Mouse (Mus musculus): Measurements from ENCODE around the gene Dnah7a. TPM values are rescaled to one million over a fixed set of nuclear protein-coding genes. Genes with fewer than 3 reads are reported as not detected.
"Not testable (repeated sequence)": the region's sequence is repeated elsewhere in the genome, so short reads cannot be mapped to it uniquely, and the experiment has no call there.

Dnah7a gene
- polyA plus RNA-seq, 1 experiment: not detected

GRCm38 (mm10) chr1:53704164-53704563, 2.4 kb downstream of the Dnah7a start:
- Histone ChIP-seq H3K27ac (ENCODE audit: insufficient read depth, low read depth, low read length) (no peak overlapping the region), H3K4me1 (ENCODE audit: control insufficient read depth, insufficient read depth, low read length) (peaks cover 6% of the 10 kb centered on the region), H3K4me3 (ENCODE audit: insufficient read depth, low read depth, low read length) (no peak overlapping the region)
- 97% methylated on average over 5 of the region's 5 CpGs for WGBS
- TF ChIP-seq CTCF (IDR thresholded peaks at IDR 0.05; ENCODE audit: insufficient read depth, low read depth, low read length) (no peak), POLR2A (IDR thresholded peaks at IDR 0.05; ENCODE audit: insufficient read depth, low read depth, low read length) (no peak)

- not testable (repeated sequence) for H3K4me1 ChIP-seq (ENCODE audit: control insufficient read depth, insufficient read depth, low read length); H3K4me3 ChIP-seq (ENCODE audit: insufficient read depth, low read depth, low read length); H3K27ac ChIP-seq (ENCODE audit: insufficient read depth, low read depth, low read length)
Measured at GRCm38 (mm10) chr1:53664268-53664667, 42.3 kb downstream of the Dnah7a start.

GRCm38 (mm10) chr1:53639865-53640794, 66.5 kb downstream of the Dnah7a start:
- 74% methylated on average over 8 of the region's 8 CpGs for WGBS
- no peak overlapping the region for H3K4me3 ChIP-seq (ENCODE audit: insufficient read depth, low read depth, low read length)
- TF ChIP-seq POLR2A (IDR thresholded peaks at IDR 0.05; ENCODE audit: insufficient read depth, low read depth, low read length) (no peak), CTCF (IDR thresholded peaks at IDR 0.05; ENCODE audit: insufficient read depth, low read depth, low read length) (no peak)
- H3K4me1 ChIP-seq (ENCODE audit: control insufficient read depth, insufficient read depth, low read length): no peaks in the 10 kb centered on the region
- no peak overlapping the region for H3K27ac ChIP-seq (ENCODE audit: insufficient read depth, low read depth, low read length)

DNA sequence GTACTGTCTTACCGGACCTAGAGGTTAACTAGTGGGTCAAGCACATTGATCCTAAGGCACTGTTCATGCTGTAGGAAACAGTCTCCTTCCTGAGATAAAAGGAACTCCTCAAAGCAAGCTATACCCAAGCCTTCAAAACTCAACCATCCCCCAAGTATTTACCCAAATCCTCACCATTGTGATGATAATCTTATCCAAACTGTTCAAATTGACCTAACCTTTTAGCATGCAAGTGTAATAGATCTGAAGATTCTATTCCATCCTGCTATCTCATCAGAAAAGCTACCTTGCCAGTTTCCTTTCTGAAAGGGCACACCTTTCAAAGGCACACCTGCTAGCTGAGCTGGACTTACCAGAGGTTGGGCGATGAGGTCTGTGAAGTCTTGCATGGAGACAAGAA, 70.9 kb downstream of the Dnah7a start:
- not testable (repeated sequence) for H3K4me1 ChIP-seq (ENCODE audit: control insufficient read depth, insufficient read depth, low read length); H3K27ac ChIP-seq (ENCODE audit: insufficient read depth, low read depth, low read length); H3K4me3 ChIP-seq (ENCODE audit: insufficient read depth, low read depth, low read length)
- 78% methylated on average over 2 of the region's 2 CpGs for WGBS

GRCm38 (mm10) chr1:53632040-53632439, 74.5 kb downstream of the Dnah7a start:
- H3K4me1 ChIP-seq (ENCODE audit: control insufficient read depth, insufficient read depth, low read length); H3K27ac ChIP-seq (ENCODE audit: insufficient read depth, low read depth, low read length); H3K4me3 ChIP-seq (ENCODE audit: insufficient read depth, low read depth, low read length): not testable (repeated sequence)

- TF ChIP-seq POLR2A (IDR thresholded peaks at IDR 0.05; ENCODE audit: insufficient read depth, low read depth, low read length) (no peak), CTCF (IDR thresholded peaks at IDR 0.05; ENCODE audit: insufficient read depth, low read depth, low read length) (no peak)
- no peak overlapping the region for H3K27ac ChIP-seq (ENCODE audit: insufficient read depth, low read depth, low read length)
- H3K4me1 ChIP-seq (ENCODE audit: control insufficient read depth, insufficient read depth, low read length): no peaks in the 10 kb centered on the region
- H3K4me3 ChIP-seq (ENCODE audit: insufficient read depth, low read depth, low read length): no peak overlapping the region
- WGBS: 49% methylated on average over 6 of the region's 6 CpGs
Measured at GRCm38 (mm10) chr1:53630011-53630410, 76.6 kb downstream of the Dnah7a start.

DNA sequence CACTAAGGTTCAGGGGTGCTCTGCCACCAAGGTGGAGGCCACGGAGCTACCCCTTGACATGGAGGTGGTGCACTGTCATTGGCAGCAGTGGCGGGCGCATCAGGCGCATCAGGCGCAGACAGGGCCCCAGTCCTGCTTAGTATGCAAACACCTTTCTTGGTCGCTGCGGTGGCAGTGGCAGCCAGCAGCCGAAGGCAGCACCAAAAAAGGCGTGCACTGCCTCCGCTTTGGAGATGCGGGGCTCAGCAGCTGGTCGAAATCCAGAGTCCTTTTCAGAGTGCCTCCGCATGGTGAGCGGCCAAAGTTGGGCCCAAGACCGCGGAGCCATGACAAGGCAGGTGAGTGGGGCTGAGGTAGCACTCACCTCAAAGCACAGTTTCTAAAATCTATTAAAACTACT, 93.1 kb downstream of the Dnah7a start:
- Histone ChIP-seq H3K27ac (ENCODE audit: insufficient read depth, low read depth, low read length) (no peak overlapping the region), H3K4me3 (ENCODE audit: insufficient read depth, low read depth, low read length) (no peak overlapping the region), H3K4me1 (ENCODE audit: control insufficient read depth, insufficient read depth, low read length) (no peaks in the 10 kb centered on the region)
- 94% methylated on average over 16 of the region's 16 CpGs for WGBS
- TF ChIP-seq POLR2A (IDR thresholded peaks at IDR 0.05; ENCODE audit: insufficient read depth, low read depth, low read length) (no peak), CTCF (IDR thresholded peaks at IDR 0.05; ENCODE audit: insufficient read depth, low read depth, low read length) (no peak)

- H3K4me1 ChIP-seq (ENCODE audit: control insufficient read depth, insufficient read depth, low read length); H3K4me3 ChIP-seq (ENCODE audit: insufficient read depth, low read depth, low read length); H3K27ac ChIP-seq (ENCODE audit: insufficient read depth, low read depth, low read length): not testable (repeated sequence)
- 28% methylated on average over 1 of the region's 1 CpGs for WGBS
Measured at GRCm38 (mm10) chr1:53581326-53581725, 125.3 kb downstream of the Dnah7a start.

DNA sequence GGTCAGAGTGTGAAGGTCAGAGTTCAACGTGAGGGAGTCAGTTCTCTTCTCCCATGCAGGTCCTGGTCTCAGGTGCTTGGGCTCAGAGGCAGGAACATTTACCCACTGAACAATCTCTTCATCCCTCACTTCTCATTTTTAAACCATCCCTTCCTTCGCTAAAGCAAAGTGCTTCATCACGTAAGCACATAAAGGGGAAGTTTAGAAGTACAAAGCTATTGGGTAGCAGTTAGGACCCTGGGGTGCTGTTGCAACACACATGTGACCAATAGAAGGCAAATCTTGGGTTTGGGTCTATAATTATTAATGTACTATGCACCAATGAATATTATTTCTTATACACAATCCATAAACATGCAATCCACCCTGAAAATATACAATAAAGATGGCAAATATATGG, 148.7 kb downstream of the Dnah7a start:
- H3K4me3 ChIP-seq (ENCODE audit: insufficient read depth, low read depth, low read length); H3K27ac ChIP-seq (ENCODE audit: insufficient read depth, low read depth, low read length); H3K4me1 ChIP-seq (ENCODE audit: control insufficient read depth, insufficient read depth, low read length): not testable (repeated sequence)
- 95% methylated on average over 3 of the region's 3 CpGs for WGBS

GRCm38 (mm10) chr1:53547018-53547417, 159.6 kb downstream of the Dnah7a start:
- WGBS: 91% methylated on average over 10 of the region's 10 CpGs
- H3K27ac ChIP-seq (ENCODE audit: insufficient read depth, low read depth, low read length); H3K4me3 ChIP-seq (ENCODE audit: insufficient read depth, low read depth, low read length); H3K4me1 ChIP-seq (ENCODE audit: control insufficient read depth, insufficient read depth, low read length): not testable (repeated sequence)

GRCm38 (mm10) chr1:53538356-53538755, 168.2 kb downstream of the Dnah7a start:
- H3K4me3 ChIP-seq (ENCODE audit: insufficient read depth, low read depth, low read length); H3K27ac ChIP-seq (ENCODE audit: insufficient read depth, low read depth, low read length); H3K4me1 ChIP-seq (ENCODE audit: control insufficient read depth, insufficient read depth, low read length): not testable (repeated sequence)
- WGBS: 67% methylated on average over 2 of the region's 2 CpGs

- H3K27ac ChIP-seq (ENCODE audit: insufficient read depth, low read depth, low read length); H3K4me3 ChIP-seq (ENCODE audit: insufficient read depth, low read depth, low read length); H3K4me1 ChIP-seq (ENCODE audit: control insufficient read depth, insufficient read depth, low read length): not testable (repeated sequence)
- WGBS: 78% methylated on average over 1 of the region's 1 CpGs
Measured at GRCm38 (mm10) chr1:53534826-53535225, 171.8 kb downstream of the Dnah7a start.

DNA sequence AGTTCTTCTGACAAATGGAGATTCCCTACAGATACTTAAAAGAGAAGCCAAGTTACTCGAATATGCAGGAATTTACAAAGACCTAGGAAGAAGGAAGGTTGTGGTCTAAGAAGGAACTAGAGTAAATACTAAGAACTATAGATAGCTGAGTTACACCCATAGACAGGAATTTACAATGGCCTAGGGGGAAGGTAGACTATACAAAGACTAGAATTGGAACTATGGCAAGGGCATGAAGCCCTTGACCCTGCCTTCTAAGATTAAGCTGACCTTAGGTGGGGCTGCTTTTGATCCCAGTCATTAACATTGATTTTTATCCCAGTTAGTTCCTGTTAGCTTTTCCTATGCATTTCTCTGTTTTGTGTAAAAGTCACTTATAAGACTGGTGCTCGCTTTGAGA, 180.6 kb downstream of the Dnah7a start:
- H3K4me1 ChIP-seq (ENCODE audit: control insufficient read depth, insufficient read depth, low read length); H3K4me3 ChIP-seq (ENCODE audit: insufficient read depth, low read depth, low read length); H3K27ac ChIP-seq (ENCODE audit: insufficient read depth, low read depth, low read length): not testable (repeated sequence)
- WGBS: 85% methylated on average over 2 of the region's 2 CpGs
